Mouse (Mus musculus) adrenal gland, postnatal 4 days (tissue): ENCODE results near the gene Olfr294. TPM values are rescaled to one million over a fixed set of nuclear protein-coding genes. Genes with fewer than 3 reads are reported as not detected.

Source experiments
- DNase-seq, 2 experiments: peaks; one replicate each; pipeline ENCODE4 v3.0.0; 2021 to 2022; ENCODE audit warnings: low spot score in 2 of 2, mixed read lengths in 2 of 2
- long read RNA-seq, 2 experiments: library from polyadenylated mRNA; stranded (forward); transcript quantifications; one replicate each; pipeline ENCODE4 v2.0.0; 2021
- total RNA-seq, 2 experiments: library from RNA; stranded (reverse); gene quantifications; 2 replicates each; pipeline ENCODE4 v1.2.3; 2021

The Olfr294 gene
- total RNA-seq: not detected
- long read RNA-seq, experiment 1: 0 reads
- long read RNA-seq, experiment 2: 0 reads

- no peak for DNase-seq
Observed at GRCm38 (mm10) chr7:86616543-86616942, at the start of gene Olfr294. Gene Olfr294, minus strand, starts transcription at chr7:86616643.

DNA sequence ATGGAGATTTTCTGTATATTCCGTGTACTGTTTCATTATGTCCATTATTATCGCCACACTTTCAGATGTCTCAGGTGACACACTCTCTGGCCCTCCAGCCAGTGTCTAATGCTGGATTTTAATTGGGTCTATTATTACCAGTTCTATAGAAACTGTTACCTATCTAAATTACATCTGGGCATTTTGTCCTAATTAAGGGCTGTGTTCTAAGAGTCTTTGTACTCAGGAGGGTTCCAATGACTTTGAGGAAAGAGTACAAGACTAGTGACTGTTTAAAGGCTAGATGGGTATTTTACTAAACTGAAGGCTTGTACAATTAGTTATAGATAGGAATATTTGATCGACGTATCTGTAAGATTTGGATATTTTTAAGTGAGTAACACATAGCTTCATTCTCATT, 32.3 kb upstream of the Olfr294 start, which contains the start of gene Olfr293:
TSS of gene Olfr293 (plus strand) at position 301 of the 400 bp plus-strand sequence.
- DNase-seq: no peak

GRCm38 (mm10) chr7:86583562-86583961, 32.9 kb downstream of the Olfr294 start, which contains the start of gene Olfr295:
Gene Olfr295, plus strand, starts transcription at chr7:86583862.
- no peak for DNase-seq

Other genes with a start within 250 kb of the Olfr294 start
- not detected for gene Olfr305, start 249.7 kb downstream of the Olfr294 start, total RNA-seq
- gene Olfr304, start 230.0 kb downstream of the Olfr294 start, total RNA-seq: not detected
- gene Olfr303, start 218.9 kb downstream of the Olfr294 start, total RNA-seq: not detected
- not detected for gene Olfr301, start 212.8 kb downstream of the Olfr294 start, total RNA-seq
- gene Olfr299, start 156.7 kb downstream of the Olfr294 start, total RNA-seq: not detected
- gene Olfr298, start 124.2 kb downstream of the Olfr294 start, total RNA-seq: not detected
- not detected for gene Olfr297, start 96.7 kb downstream of the Olfr294 start, total RNA-seq
- not detected for gene Olfr295, start 32.8 kb downstream of the Olfr294 start, total RNA-seq
- not detected for gene Olfr293, start 32.4 kb upstream of the Olfr294 start, total RNA-seq
- gene Olfr292, start 71.7 kb upstream of the Olfr294 start, total RNA-seq: not detected
- 1 to 10 TPM; 1.1 to 1.2 TPM for gene Folh1, start 159.3 kb upstream of the Olfr294 start, total RNA-seq
- gene Vmn2r77, start 178.4 kb upstream of the Olfr294 start, total RNA-seq: not detected